Mouse (Mus musculus) R1 (cell line): ENCODE results near the gene Prdm16.
A peak's percentile ranks its signal among the peaks of the same experiment; 100 is the strongest.

Experiments
- DNase-seq: peaks from one replicate; pipeline ENCODE4 v3.0.0-alpha.2; 2018; ENCODE audit warnings: low read depth, low spot score

Prdm16 gene

GRCm38 (mm10) chr4:154480143-154480542 lies 156.5 kb downstream of the Prdm16 start:
- no peak for DNase-seq

- no peak for DNase-seq
Observed at GRCm38 (mm10) chr4:154478933-154479613, 157.6 kb downstream of the Prdm16 start.

GRCm38 (mm10) chr4:154473571-154474307 lies 162.9 kb downstream of the Prdm16 start:
- no peak for DNase-seq

DNA sequence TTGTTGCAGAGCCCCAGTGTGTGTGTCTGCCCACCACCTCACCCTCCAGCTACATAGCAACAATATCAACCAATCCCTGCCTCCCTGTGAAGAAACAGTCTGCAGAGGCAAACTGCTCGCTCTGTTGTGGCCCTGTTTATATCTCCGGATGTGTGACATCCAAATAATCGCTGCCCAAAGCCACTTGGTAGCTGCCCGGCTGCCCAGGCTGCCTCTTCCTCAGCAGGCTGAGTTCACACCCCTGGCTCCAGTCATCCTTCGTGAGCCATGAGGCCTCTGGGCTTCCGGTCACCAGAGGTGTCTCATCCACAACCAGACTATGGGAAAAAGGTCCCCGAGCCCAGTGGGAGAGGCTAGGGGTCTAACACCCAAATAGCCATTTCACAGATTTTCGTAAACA lies 164.1 kb downstream of the Prdm16 start:
- DNase-seq, result no peak

DNA sequence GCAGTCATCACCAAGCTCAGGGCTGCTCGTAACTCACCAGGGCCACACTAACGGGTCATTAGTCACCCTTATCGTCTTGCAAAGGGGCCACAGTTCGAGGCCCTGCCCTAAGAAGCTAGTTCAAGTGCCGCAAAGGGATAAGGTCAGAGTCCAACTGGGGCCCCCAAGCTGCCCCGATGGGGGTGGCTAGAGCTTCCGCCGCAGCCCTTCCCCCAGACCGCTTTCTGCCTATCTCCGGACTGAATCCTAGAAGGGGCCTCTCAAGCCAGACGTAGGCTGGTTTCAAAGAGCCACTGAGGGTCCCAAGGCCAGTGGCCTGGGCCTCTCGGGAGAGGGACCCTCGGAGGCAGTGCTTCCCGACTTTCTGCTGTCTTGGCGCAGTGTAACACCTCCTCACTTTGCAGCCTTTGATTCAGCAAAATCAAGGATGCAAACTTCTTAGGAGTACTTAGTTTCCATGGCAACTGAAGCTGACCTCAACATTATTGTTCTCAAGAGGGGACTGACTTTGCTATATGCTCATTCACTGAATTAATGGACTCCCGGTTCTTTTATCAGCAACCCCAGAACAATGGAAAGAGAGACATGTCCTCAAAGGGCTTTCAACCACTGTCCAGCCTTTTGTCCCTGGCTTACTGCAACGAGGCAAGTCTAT lies 165.1 kb downstream of the Prdm16 start:
- peak; percentile 77 for DNase-seq

DNA sequence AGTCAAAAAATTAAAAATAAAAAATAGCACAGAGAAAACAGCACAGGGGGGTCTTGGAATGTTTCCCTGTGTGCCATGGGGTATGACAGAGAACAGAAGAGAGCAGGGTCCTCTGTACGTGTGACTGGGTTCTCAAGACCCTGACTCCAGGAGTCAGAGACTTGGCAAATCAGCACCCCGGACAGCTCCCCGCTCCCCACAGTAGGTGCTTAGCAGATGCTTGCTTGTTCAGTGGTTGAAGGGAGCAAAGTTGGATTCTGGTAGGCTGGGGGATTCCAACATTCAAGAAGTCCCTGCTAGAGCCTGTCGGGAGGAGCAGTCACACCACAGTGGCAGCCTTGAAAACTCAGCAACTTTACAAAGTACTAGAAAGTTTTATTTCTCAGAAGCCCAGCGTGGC lies 170.4 kb downstream of the Prdm16 start:
- DNase-seq, result peak; percentile 80

DNA sequence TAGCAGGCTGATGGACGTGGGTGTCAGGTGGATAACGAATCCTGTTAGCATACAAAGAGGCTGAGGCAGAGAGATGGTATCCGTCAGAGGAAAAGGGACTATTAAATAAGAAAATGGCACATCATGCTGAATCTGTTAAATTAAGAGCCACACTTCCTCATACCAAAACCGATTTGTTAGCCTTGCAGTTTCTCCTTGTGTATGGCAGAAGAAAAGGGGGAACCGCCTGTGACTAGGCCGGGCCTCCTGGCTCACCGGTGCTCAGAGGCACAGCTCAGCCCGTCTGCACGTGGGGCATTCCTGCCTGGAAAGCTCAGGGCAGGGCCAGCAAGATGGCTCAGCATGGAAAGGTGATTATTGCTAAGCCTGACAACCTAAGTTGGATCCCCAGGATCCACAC lies 171.6 kb downstream of the Prdm16 start:
- no peak for DNase-seq

GRCm38 (mm10) chr4:154460021-154460420 lies 176.7 kb downstream of the Prdm16 start:
- DNase-seq, result no peak

DNA sequence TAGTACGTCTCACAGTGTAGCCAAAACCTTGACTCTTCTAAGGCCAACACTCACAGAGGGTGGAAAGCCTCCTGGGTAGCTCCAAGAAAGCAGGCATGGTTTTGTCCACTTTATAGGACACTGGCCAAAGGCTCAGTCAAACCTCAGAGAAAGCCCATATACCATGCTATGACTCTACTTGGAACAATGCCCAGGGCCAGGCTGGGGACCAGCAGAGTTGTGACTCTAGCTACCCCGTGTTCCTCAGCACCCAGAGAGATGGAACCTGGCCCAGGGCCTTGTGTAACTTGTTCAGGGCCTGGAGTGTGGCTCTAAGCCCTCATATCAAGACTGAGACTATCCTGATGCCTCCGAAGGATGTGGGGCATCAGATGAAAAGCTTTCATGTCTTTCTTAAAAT lies 178.9 kb downstream of the Prdm16 start:
- no peak for DNase-seq

DNA sequence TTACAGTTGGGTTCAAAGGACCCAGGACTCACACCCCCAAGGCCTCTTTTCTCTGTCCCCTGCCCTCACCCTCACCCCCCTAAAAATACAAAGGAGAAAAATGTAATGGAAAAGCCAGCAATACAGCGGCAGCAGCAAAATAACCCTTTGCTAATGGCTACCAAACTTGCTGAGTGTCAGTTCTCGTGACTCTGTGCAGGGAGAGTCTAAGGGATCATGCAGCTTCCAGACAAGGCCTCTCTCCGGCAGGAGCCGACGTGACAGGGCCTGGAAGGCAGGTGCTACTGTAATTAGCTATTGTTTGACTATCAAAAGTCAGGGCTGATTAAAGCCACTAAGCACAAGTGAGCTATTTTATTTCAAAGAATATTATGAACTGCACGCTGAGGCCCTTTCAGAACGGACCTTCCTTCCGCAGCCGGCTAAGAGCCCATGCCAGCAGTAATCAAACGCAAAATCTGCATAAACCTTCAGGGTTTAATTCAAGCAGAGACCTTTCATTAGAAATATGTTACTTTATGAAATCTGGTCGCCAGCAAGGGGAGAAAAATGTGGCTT lies 180.3 kb downstream of the Prdm16 start:
- DNase-seq, result no peak

DNA sequence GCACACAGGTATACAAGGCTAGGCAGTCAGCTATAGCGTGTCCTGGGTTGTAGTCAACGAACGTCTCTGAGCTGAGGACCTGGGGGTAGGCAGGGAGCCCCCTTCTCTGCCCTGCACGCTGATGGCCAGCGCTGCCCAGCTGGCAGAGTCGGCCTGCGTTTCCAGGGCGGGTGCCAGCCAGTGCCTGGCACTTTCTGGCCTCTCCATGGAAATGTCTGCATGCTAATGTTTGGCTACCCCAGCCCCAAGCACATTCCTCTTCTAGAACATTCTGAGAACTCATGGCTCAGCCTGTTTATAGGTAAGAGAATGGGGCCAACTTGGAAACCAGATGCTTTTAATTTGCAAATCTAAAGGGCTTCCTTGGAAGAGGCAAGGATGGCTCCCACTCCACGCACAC lies 186.2 kb downstream of the Prdm16 start:
- DNase-seq, result no peak

DNA sequence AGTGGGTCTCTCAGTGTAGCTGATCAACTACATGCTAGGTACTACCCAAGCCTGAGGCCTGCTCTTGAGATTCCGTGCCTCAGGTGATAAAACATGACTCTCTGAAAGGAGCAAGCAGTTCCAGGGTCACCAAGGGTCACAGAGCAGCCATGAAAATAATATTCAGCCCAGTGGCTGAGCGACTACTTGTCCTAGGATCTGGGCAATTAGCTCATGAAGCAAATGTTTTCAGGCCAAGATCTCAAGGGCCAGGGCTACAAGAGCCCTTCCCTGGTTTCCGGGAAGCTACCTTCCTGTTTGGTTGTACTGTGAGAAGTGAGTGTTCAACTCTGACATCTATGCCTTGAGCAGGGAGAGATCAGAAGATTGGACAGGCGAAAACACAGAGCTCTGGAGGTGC lies 186.6 kb downstream of the Prdm16 start:
- no peak for DNase-seq

- peak; percentile 23 for DNase-seq
Observed at GRCm38 (mm10) chr4:154449343-154449742, 187.3 kb downstream of the Prdm16 start.

DNA sequence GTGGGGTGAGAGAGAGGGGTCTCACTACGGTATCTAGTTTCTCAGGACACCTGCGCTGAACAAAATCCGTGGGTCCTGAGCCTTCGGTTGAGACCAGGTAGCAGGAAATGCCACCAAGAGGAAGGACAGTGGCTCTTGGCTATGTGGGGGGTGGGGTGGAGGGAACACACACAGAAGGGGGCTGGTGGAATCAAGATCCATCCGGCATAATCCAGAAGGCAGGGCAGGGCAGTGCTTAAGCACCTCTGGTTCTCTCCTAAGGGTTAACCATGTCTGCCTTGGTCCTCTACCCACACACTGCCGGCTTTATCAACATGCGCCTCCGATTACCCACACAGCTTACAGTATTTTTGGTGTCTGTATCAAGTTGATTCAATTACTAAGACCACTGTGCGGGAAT lies 191.0 kb downstream of the Prdm16 start:
- no peak for DNase-seq

GRCm38 (mm10) chr4:154442645-154443304 lies 193.9 kb downstream of the Prdm16 start:
- DNase-seq, result no peak

- no peak for DNase-seq
Observed at GRCm38 (mm10) chr4:154439455-154440052, 197.1 kb downstream of the Prdm16 start.

DNA sequence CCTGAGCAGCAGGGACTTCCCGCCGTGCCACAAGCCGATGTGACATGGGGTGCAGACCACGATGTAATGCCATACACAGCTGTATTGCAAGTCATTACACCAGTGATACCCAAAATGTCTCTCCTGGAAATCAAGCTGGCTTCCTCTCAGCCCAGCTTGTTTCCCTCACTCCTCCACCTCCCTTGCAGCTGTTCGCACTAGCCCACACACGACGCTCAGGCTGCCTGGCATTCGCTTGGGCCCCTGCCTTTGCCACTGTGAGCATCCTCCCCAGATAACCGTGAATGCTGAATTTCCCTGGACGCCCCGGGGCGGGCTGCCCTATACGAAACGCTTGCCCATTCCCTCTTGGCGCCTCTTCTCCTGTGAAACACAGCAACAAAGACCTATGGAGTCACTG lies 198.1 kb downstream of the Prdm16 start:
- no peak for DNase-seq

GRCm38 (mm10) chr4:154429770-154430169 lies 206.9 kb downstream of the Prdm16 start:
- no peak for DNase-seq

DNA sequence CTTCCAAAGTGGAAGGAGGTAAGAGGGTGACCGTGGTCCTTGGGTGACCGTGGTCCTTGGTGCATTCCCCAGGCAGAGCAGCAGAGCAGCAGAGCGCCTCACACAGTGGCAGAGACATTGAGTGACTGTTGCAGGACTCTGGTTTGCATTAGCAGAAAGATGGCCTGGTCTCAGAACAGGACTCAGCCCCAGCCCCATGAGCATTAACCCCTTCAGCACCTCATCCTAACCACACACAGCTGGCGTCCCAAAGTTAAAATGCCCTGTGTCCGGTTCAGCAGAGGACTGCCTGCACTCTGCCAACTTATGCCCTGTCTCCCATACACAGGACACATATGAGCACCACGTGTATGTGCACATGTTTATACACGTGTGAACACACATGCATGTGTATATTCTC lies 209.8 kb downstream of the Prdm16 start:
- no peak for DNase-seq

DNA sequence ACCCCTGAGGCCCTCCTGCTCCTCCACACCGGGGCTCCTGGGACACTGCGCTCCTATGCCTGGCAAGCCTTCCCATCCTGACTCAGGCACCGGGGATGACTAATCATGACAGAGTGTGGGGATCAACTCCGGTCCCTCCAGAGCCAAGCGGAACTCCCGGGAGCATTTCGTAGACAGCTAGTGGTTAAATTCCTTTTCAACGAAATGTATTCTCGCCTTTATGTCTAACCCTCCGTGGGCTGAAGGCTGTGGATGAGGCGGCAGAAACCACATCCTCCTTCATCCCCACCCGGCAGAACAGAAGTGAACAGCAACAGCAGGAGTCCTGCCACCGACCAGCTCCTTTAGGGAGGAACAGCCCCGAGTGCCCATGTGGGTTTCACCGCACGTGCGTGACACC lies 211.4 kb downstream of the Prdm16 start:
- DNase-seq, result no peak

DNA sequence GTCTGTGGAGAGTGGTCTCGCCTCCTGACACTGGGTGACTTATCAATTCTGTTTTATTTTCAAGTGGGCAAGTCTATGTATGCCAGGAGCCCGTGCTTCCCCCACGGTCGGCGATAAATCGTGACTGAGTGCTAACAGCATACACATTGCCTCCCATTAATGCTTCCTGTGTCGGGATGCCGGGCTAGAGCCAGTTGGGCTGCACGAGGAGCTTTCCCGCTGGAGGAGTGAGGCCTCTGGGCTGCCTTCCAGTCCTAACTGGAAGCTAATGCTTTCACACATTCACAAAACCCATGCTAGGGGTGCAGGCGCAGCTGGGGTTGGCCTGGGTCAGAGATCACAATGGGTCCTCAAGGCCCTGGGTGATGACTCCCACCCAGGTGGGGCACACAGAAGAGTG lies 212.0 kb downstream of the Prdm16 start:
- no peak for DNase-seq
